Comparison of ENCODE assay signal across 12 mouse cellular contexts in the genomic region with DNA sequence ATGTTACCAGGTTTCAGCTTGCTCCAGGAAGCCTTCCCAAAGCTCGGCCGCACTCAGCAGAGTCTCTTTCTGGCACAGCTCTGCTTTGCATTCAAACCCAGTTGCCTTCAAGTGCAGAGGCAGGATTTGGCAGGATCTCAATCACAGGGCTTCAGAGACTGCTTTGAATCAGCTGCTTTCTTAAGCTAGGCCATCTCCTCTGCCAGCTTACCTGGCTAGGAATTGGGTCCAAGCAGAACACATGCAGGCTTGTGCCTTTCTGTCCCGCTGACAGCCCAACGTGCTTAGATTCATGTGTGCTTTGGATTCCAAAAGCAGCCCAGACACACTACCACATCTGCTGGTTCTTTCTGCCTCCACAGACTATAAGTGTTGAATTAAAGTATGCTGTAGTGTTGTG. TPM values are rescaled to one million over a fixed set of nuclear protein-coding genes. Genes with fewer than 3 reads are reported as not detected.
DNase-seq lines count a peak whose midpoint lies in the region; ATAC-seq lines count a peak whose summit lies in the region.
"Had no signal": no experiment of that assay in that cellular context is flagged by ENCODE, and none has a peak within 500 bp of the region (broad histone marks: within the 10 kb centered on the region; RNA-seq: fewer than 3 reads in every experiment).

No protein-coding gene starts in this region.

- H3K4me3 ChIP-seq in forebrain, embryonic 14.5 days (ENCODE audit: low read depth, low read length): no peak overlapping the region
- H3K4me3 ChIP-seq in forebrain, embryonic 11.5 days (ENCODE audit: low read depth, low read length): no peak overlapping the region
- no peak overlapping the region for H3K4me3 ChIP-seq in midbrain, embryonic 15.5 days
- H3K4me3 ChIP-seq in midbrain, embryonic 10.5 days: no peak overlapping the region
- H3K4me3 ChIP-seq: liver, embryonic 13.5 days had no signal

- H3K27ac ChIP-seq in forebrain, embryonic 14.5 days (ENCODE audit: low read depth, low read length): no peak overlapping the region
- H3K27ac ChIP-seq in forebrain, embryonic 11.5 days (ENCODE audit: low read depth, low read length): no peak overlapping the region
- H3K27ac ChIP-seq in midbrain, embryonic 15.5 days: no peak overlapping the region
- no peak overlapping the region for H3K27ac ChIP-seq in midbrain, embryonic 10.5 days (replicated peaks)
- H3K27ac ChIP-seq: kidney, postnatal 0 days; liver, embryonic 13.5 days had no signal

- WGBS in forebrain, embryonic 14.5 days: 79% methylated on average over 4 of the region's 4 CpGs
- 90% methylated on average over 4 of the region's 4 CpGs for WGBS in forebrain, embryonic 11.5 days
- WGBS in midbrain, embryonic 15.5 days: 75% methylated on average over 4 of the region's 4 CpGs
- WGBS in midbrain, embryonic 10.5 days: 90% methylated on average over 4 of the region's 4 CpGs

- no peaks in the 10 kb centered on the region for H3K27me3 ChIP-seq in forebrain, embryonic 14.5 days (replicated peaks; ENCODE audit: control insufficient read depth, insufficient read depth, low read length)
- H3K27me3 ChIP-seq in forebrain, embryonic 11.5 days (ENCODE audit: control insufficient read depth, insufficient read depth, low read length): no peaks in the 10 kb centered on the region
- no peaks in the 10 kb centered on the region for H3K27me3 ChIP-seq in midbrain, embryonic 15.5 days (replicated peaks)
- no peaks in the 10 kb centered on the region for H3K27me3 ChIP-seq in midbrain, embryonic 10.5 days (ENCODE audit: low read depth, poor library complexity, severe bottlenecking)
- H3K27me3 ChIP-seq: liver, embryonic 13.5 days had no signal

- DNase-seq in forebrain, embryonic 14.5 days (ENCODE audit: low spot score): peak; percentile 28
- DNase-seq in forebrain, embryonic 11.5 days (ENCODE audit: low spot score): no peak
- no peak for DNase-seq in midbrain, embryonic 10.5 days (ENCODE audit: low spot score)
- peak; percentile 38 to 62 for DNase-seq in left cerebral cortex, adult 18-20 months (ENCODE audit: low spot score in 2 of 2)
- DNase-seq in right cerebral cortex, postnatal 36 days (ENCODE audit: low spot score in 2 of 2): peak; percentile 60 to 64
- DNase-seq in adrenal gland, postnatal 36 days: no peak
- DNase-seq: adrenal gland, postnatal 10 days; cerebellum, postnatal 36 days; liver, embryonic 13.5 days had no signal

- no peak overlapping the region for H3K4me2 ChIP-seq in forebrain, embryonic 14.5 days (ENCODE audit: low read length)
- H3K4me2 ChIP-seq in forebrain, embryonic 11.5 days (ENCODE audit: low read depth, low read length, severe bottlenecking): no peak overlapping the region
- no peak overlapping the region for H3K4me2 ChIP-seq in midbrain, embryonic 15.5 days
- H3K4me2 ChIP-seq: liver, embryonic 13.5 days had no signal

- no peak for ATAC-seq in forebrain, embryonic 14.5 days
- no peak for ATAC-seq in forebrain, embryonic 11.5 days (replicated peaks; ENCODE audit: low FRiP score)
- peak; percentile 42; the same call in 1 of the 2 replicates for ATAC-seq in midbrain, embryonic 15.5 days (replicated peaks)
- ATAC-seq in megakaryocyte progenitor cell, adult 5-6 weeks (replicated peaks; ENCODE audit: poor library complexity): no peak

- no peak overlapping the region for H3K9ac ChIP-seq in forebrain, embryonic 14.5 days (ENCODE audit: low read length)
- H3K9ac ChIP-seq in forebrain, embryonic 11.5 days (ENCODE audit: low read length): no peak overlapping the region
- H3K9ac ChIP-seq in midbrain, embryonic 15.5 days: no peak overlapping the region
- H3K9ac ChIP-seq: liver, embryonic 13.5 days had no signal

- no peaks in the 10 kb centered on the region for H3K4me1 ChIP-seq in forebrain, embryonic 14.5 days (ENCODE audit: control insufficient read depth, insufficient read depth, low read length)
- H3K4me1 ChIP-seq in forebrain, embryonic 11.5 days (replicated peaks; ENCODE audit: control insufficient read depth, insufficient read depth, low read length): no peaks in the 10 kb centered on the region
- H3K4me1 ChIP-seq in midbrain, embryonic 15.5 days: no peaks in the 10 kb centered on the region
- H3K4me1 ChIP-seq in midbrain, embryonic 10.5 days: peaks cover 4% of the 10 kb centered on the region; the same call in 1 of the 2 replicates
- H3K4me1 ChIP-seq: liver, embryonic 13.5 days had no signal

- no peaks in the 10 kb centered on the region for H3K36me3 ChIP-seq in forebrain, embryonic 14.5 days (ENCODE audit: control insufficient read depth, insufficient read depth, low read length)
- no peaks in the 10 kb centered on the region for H3K36me3 ChIP-seq in forebrain, embryonic 11.5 days (ENCODE audit: control insufficient read depth, insufficient read depth, low read length)
- H3K36me3 ChIP-seq in midbrain, embryonic 15.5 days (replicated peaks): no peaks in the 10 kb centered on the region
- no peaks in the 10 kb centered on the region for H3K36me3 ChIP-seq in midbrain, embryonic 10.5 days
- H3K36me3 ChIP-seq: liver, embryonic 13.5 days had no signal

- no peaks in the 10 kb centered on the region for H3K9me3 ChIP-seq in forebrain, embryonic 14.5 days (replicated peaks; ENCODE audit: control insufficient read depth, low read length)
- H3K9me3 ChIP-seq in forebrain, embryonic 11.5 days (ENCODE audit: control insufficient read depth, low read length): no peaks in the 10 kb centered on the region
- no peaks in the 10 kb centered on the region for H3K9me3 ChIP-seq in midbrain, embryonic 15.5 days
- no peaks in the 10 kb centered on the region for H3K9me3 ChIP-seq in midbrain, embryonic 10.5 days (replicated peaks)
- H3K9me3 ChIP-seq: liver, embryonic 13.5 days had no signal

RNA-seq across cellular contexts. Expression of a gene that starts 41.2 kb away (rescaled TPM):
- polyA plus RNA-seq in forebrain, embryonic 14.5 days (2014; fragmentation: Nextera tagmentation; extraction: Ambion mirVana): 0.15 TPM in 1 of 2 replicates, not detected in the other
- not detected in 2 replicates for polyA plus RNA-seq in forebrain, embryonic 11.5 days (2014; fragmentation: Nextera tagmentation; extraction: Ambion mirVana)
- polyA plus RNA-seq in midbrain, embryonic 15.5 days (2015; fragmentation: Nextera tagmentation; extraction: Ambion mirVana): 0.30 and 0.31 TPM in 2 replicates
- not detected in 2 replicates for polyA plus RNA-seq in midbrain, embryonic 10.5 days (2016; fragmentation: Nextera tagmentation; extraction: Ambion mirVana)
- not detected for total RNA-seq in left cerebral cortex, adult 18-20 months (2021)
- total RNA-seq in megakaryocyte progenitor cell, adult 5-6 weeks (2015): not detected in 2 replicates
- not detected in 2 replicates for total RNA-seq in megakaryocyte progenitor cell, adult 5-6 weeks (2017)
- total RNA-seq in adrenal gland, postnatal 36 days (2021): not detected
- total RNA-seq: adrenal gland, postnatal 10 days had no signal

Comparison
In these comparisons a context has a peak if more than half of its experiments do, and no peak if none do; other contexts are left out.
1. DNase-seq: peak in forebrain, embryonic 14.5 days (single experiment), left cerebral cortex, adult 18-20 months (2 of 2) and right cerebral cortex, postnatal 36 days (2 of 2); none in forebrain, embryonic 11.5 days (single experiment), midbrain, embryonic 10.5 days (single experiment) and adrenal gland, postnatal 36 days (0 of 2).